Mouse (Mus musculus): Measurements from ENCODE around the gene Rc3h1. TPM values are rescaled to one million over a fixed set of nuclear protein-coding genes. Genes with fewer than 3 reads are reported as not detected.

Rc3h1 gene
- total RNA-seq, 1 experiment from 2014 or later, result 50.2 TPM

Other genes starting within 250 kb of the Rc3h1 start
- gene Rabgap1l, start 113.2 kb upstream of the Rc3h1 start, total RNA-seq (2021), result 26.0 and 30.0 TPM in 2 replicates
- 1.2 and 32.6 TPM in 2 replicates for gene Serpinc1, start 72.2 kb downstream of the Rc3h1 start, total RNA-seq (2021)
- 13.8 and 27.0 TPM in 2 replicates for gene Zbtb37, start 128.4 kb downstream of the Rc3h1 start, total RNA-seq (2021)
- gene Dars2, start 164.2 kb downstream of the Rc3h1 start, total RNA-seq (2021), result 33.6 and 35.1 TPM in 2 replicates
- 4.3 and 5.2 TPM in 2 replicates for gene Cenpl, start 164.3 kb downstream of the Rc3h1 start, total RNA-seq (2021)
- 19.3 and 22.0 TPM in 2 replicates for gene Klhl20, start 225.1 kb downstream of the Rc3h1 start, total RNA-seq (2021)
- gene Ankrd45, start 236.3 kb downstream of the Rc3h1 start, total RNA-seq (2021), result 4.9 and 5.2 TPM in 2 replicates